Mouse (Mus musculus) spleen, adult 18-20 months (tissue): ENCODE data around the gene Ubfd1.
A peak's percentile ranks its signal among the peaks of the same experiment; 100 is the strongest.

Experiments
- DNase-seq, 2 experiments: peaks; one replicate each; pipeline ENCODE4 v3.0.0; 2022; ENCODE audit warnings: mixed read lengths in 2 of 2

The Ubfd1 gene

GRCm38 (mm10) chr7:122066945-122067516 is at the start of gene Ubfd1, which contains the start of gene Ears2:
Ubfd1 (plus strand) TSS chr7:122067175.
Ears2 (minus strand) TSS chr7:122067263.
- DNase-seq = peak; percentile 87 to 93

- peak; percentile 47 to 68 for DNase-seq
These were observed 48.7 kb upstream of the Ubfd1 start for GRCm38 (mm10) chr7:122018247-122018646.

- DNase-seq = no peak
These were observed 48.0 kb upstream of the Ubfd1 start for GRCm38 (mm10) chr7:122018978-122019377.

GRCm38 (mm10) chr7:122020273-122020666 is 46.7 kb upstream of the Ubfd1 start:
- peak in 1 of 2 experiments; percentile 15 for DNase-seq

- peak; percentile 86 to 92 for DNase-seq
These were observed 46.2 kb upstream of the Ubfd1 start, which contains the start of gene Gga2 for GRCm38 (mm10) chr7:122020667-122021354. Gga2 (minus strand) TSS chr7:122021222.

GRCm38 (mm10) chr7:122022131-122022530 is 44.8 kb upstream of the Ubfd1 start:
- DNase-seq = no peak

GRCm38 (mm10) chr7:122033371-122033770 is 33.6 kb upstream of the Ubfd1 start:
- no peak for DNase-seq

GRCm38 (mm10) chr7:122034348-122034747 is 32.6 kb upstream of the Ubfd1 start:
- no peak for DNase-seq

- DNase-seq = no peak
These were observed 22.9 kb upstream of the Ubfd1 start for GRCm38 (mm10) chr7:122044106-122044505.

GRCm38 (mm10) chr7:122045181-122045634 is 21.8 kb upstream of the Ubfd1 start:
- DNase-seq = no peak

- no peak for DNase-seq
These were observed 21.3 kb upstream of the Ubfd1 start for GRCm38 (mm10) chr7:122045711-122046110.

- DNase-seq = no peak
These were observed 20.2 kb upstream of the Ubfd1 start for GRCm38 (mm10) chr7:122046813-122047212.

GRCm38 (mm10) chr7:122048191-122048590 is 18.8 kb upstream of the Ubfd1 start:
- DNase-seq = no peak

GRCm38 (mm10) chr7:122050834-122051233 is 16.1 kb upstream of the Ubfd1 start:
- no peak for DNase-seq

GRCm38 (mm10) chr7:122056633-122057032 is 10.3 kb upstream of the Ubfd1 start:
- DNase-seq = no peak

GRCm38 (mm10) chr7:122065656-122066055 is 1.3 kb upstream of the Ubfd1 start:
- no peak for DNase-seq

- no peak for DNase-seq
These were observed 652 bp upstream of the Ubfd1 start for GRCm38 (mm10) chr7:122066102-122066944.

GRCm38 (mm10) chr7:122067517-122068381 is 774 bp downstream of the Ubfd1 start:
- no peak for DNase-seq

GRCm38 (mm10) chr7:122074374-122074773 is 7.4 kb downstream of the Ubfd1 start:
- no peak for DNase-seq

GRCm38 (mm10) chr7:122079798-122080554 is 13.0 kb downstream of the Ubfd1 start:
- DNase-seq = no peak

GRCm38 (mm10) chr7:122081071-122081470 is 14.1 kb downstream of the Ubfd1 start:
- no peak for DNase-seq
